Mouse (Mus musculus) layer of hippocampus, adult 9-11 months (tissue): Measurements from ENCODE around the gene Vps13c.
A peak's percentile ranks its signal among the peaks of the same experiment; 100 is the strongest.

Experiments
- DNase-seq: peaks from one replicate; pipeline ENCODE4 v3.0.0; 2022

Gene Vps13c

GRCm38 (mm10) chr9:67839981-67840859, at the start of gene Vps13c:
Gene Vps13c (plus strand): TSS chr9:67840396.
- DNase-seq, result peak; percentile 86

- DNase-seq, result no peak
Observed at GRCm38 (mm10) chr9:67792405-67792804, 47.8 kb upstream of the Vps13c start.

- no peak for DNase-seq
Observed at GRCm38 (mm10) chr9:67793501-67793900, 46.7 kb upstream of the Vps13c start.

- no peak for DNase-seq
Observed at GRCm38 (mm10) chr9:67794216-67794615, 46.0 kb upstream of the Vps13c start.

- no peak for DNase-seq
Observed at GRCm38 (mm10) chr9:67794668-67795067, 45.5 kb upstream of the Vps13c start.

GRCm38 (mm10) chr9:67795205-67795675, 45.0 kb upstream of the Vps13c start:
- DNase-seq, result peak; percentile 90

GRCm38 (mm10) chr9:67799078-67799819, 40.9 kb upstream of the Vps13c start:
- DNase-seq, result no peak

GRCm38 (mm10) chr9:67802241-67802640, 38.0 kb upstream of the Vps13c start:
- DNase-seq, result peak; percentile 35

GRCm38 (mm10) chr9:67807000-67807399, 33.2 kb upstream of the Vps13c start:
- DNase-seq, result no peak

GRCm38 (mm10) chr9:67810527-67810926, 29.7 kb upstream of the Vps13c start:
- DNase-seq, result no peak

GRCm38 (mm10) chr9:67811116-67811515, 29.1 kb upstream of the Vps13c start:
- DNase-seq, result no peak

- no peak for DNase-seq
Observed at GRCm38 (mm10) chr9:67813171-67813570, 27.0 kb upstream of the Vps13c start.

GRCm38 (mm10) chr9:67813665-67814337, 26.4 kb upstream of the Vps13c start:
- DNase-seq, result no peak

- DNase-seq, result no peak
Observed at GRCm38 (mm10) chr9:67816172-67816928, 23.8 kb upstream of the Vps13c start.

- DNase-seq, result no peak
Observed at GRCm38 (mm10) chr9:67817898-67818667, 22.1 kb upstream of the Vps13c start.

- no peak for DNase-seq
Observed at GRCm38 (mm10) chr9:67818668-67818950, 21.6 kb upstream of the Vps13c start.

- DNase-seq, result no peak
Observed at GRCm38 (mm10) chr9:67823131-67823530, 17.1 kb upstream of the Vps13c start.

- no peak for DNase-seq
Observed at GRCm38 (mm10) chr9:67825527-67825926, 14.7 kb upstream of the Vps13c start.

GRCm38 (mm10) chr9:67828182-67828581, 12.0 kb upstream of the Vps13c start:
- DNase-seq, result no peak

- peak; percentile 53 for DNase-seq
Observed at GRCm38 (mm10) chr9:67830411-67831358, 9.5 kb upstream of the Vps13c start.
